Mouse (Mus musculus): Measurements from ENCODE around the gene Ndst2. TPM values are rescaled to one million over a fixed set of nuclear protein-coding genes. Genes with fewer than 3 reads are reported as not detected.
A peak's percentile ranks its signal among the peaks of the same experiment; 100 is the strongest.

Ndst2 gene
- total RNA-seq (2021): 10 to 100 TPM; 16.4 to 16.8 TPM
- long read RNA-seq, experiment 1, transcript Ndst2-202 (15 exons, 3,907 nt): major isoform, 8 of 19 reads
- long read RNA-seq, experiment 1, partial matches to known transcripts: 2 of 19 reads
- long read RNA-seq, experiment 1, other reads (novel, unspliced or antisense): 7 of 19 reads
- long read RNA-seq, experiment 2, partial matches to known transcripts: 1 of 10 reads
- long read RNA-seq, experiment 2, other reads (novel, unspliced or antisense): 4 of 10 reads

DNA sequence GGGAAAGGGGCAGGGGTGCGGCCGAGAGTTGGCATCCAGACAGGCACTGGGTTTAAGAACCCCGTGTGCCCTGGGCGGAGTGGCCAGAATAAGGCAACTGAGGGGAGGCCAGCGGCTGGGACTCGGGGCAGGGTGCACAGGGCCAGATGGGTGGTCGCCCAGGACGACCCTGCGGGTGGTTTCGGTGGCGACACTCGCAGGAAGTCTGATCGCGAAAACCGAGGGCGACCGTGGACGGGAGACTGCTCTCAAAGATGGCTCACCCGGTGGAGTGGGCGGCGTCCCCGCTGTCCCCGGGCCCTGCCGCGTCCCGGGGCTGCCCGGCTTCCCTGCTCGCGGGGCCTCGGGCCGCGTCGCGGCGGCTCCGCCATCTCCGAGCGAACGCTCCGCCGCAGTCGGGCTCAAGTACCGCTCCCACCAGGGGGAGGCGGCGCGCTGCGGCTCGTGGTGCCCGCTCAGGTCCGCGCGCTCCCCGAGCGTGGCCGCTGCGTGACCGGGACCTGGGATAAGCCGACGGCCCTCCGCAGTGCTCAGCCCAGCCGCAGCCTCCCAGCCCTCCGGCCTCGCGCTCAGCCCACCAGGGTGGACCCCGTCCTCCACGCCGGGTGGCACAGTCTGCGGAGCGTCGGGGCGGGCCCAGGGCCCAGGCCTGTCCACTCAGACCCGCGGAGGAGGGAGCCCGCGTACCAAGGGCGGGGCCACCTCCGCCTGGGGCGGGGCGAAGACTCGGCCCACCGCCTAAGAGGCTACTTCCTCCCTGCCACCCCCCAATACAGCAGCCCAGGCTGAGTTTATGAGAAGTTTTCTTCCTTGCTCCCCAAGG, at the start of gene Ndst2:
Gene Ndst2 (minus strand): TSS at position 611 of the 823 bp plus-strand sequence.
- peak; percentile 74 to 84 for DNase-seq (ENCODE audit: low spot score in 2 of 2)

GRCm38 (mm10) chr14:20783526-20783925, 49.2 kb upstream of the Ndst2 start:
- DNase-seq (ENCODE audit: low spot score in 2 of 2): no peak

DNA sequence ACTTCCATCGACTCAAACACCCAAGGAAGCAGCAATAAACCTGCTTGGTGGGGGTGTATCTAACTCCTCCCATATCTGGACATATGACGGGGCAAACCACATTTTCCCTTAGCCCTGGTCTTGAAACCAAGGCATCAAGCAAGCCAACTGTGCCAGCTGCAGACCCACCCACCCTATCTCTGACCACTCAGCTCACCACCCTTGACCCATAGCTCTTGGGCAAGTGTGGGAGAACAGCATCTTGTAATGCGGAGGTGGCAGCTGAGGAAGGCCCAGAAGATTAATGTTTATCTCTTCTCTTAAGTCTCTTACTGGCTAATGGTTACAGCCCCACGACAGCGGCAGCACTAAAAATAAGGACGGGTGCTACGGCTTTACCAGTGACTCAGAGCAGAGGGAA, 48.5 kb upstream of the Ndst2 start:
- DNase-seq (ENCODE audit: low spot score in 2 of 2): no peak

GRCm38 (mm10) chr14:20780217-20780616, 45.9 kb upstream of the Ndst2 start:
- no peak for DNase-seq (ENCODE audit: low spot score in 2 of 2)

DNA sequence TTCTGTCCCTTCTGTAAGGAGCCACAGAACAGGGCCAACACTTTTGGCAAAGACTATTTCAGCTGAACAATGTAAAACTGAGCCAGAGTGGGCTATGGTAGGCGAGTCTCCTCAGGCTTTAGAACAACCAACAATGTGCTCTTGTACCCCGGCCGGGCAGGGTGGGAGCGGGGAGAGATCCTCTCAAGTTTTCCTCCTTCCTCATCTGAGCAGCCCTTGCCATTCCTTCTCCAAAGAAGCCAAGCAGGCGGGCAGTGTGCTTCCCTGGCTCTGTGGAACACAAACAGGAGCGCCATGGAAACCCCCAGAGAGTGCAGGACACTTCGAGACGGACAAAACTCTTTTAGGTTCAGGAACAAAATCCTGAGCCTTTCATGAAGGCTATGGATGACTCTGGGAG, 44.1 kb upstream of the Ndst2 start:
- DNase-seq (ENCODE audit: low spot score in 2 of 2): no peak

DNA sequence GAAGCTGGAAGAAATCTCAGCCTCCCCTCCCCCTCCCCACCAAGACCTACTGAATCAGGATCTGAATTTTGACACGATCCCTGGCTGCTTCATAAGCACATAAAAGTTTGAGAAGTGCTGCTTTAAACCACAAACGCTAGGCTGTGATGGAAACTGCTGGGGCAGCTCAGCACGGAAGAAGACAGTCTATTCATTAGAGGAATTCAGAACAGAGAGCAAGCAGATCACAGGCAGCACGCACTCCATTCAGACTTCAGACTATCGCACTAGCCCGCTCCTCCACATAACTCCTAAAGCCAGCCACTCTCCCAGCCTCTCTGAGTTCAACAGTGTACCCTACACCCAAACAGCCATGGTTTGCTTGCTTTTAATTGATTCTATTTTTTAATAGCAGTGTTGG, 41.3 kb upstream of the Ndst2 start:
- no peak for DNase-seq (ENCODE audit: low spot score in 2 of 2)

DNA sequence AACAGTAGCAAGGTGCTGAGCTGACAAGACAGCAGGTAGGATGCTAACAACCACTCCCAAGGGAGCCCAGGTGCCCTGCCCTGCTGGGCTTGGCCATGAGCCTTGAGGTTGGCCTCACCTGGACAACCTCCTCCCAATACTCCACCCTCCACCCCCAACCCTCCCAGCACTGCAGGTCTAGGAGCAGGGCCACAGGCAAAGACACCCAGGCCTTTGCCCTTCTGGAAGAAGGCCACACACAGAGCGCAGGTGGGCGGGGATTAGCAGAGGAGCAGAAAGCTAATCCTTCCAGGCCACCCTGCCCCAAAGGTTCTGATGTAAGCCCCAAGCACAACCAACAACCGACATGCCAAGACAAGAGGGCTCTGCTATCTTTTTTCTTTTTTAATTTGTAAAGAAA, 39.0 kb upstream of the Ndst2 start:
- DNase-seq (ENCODE audit: low spot score in 2 of 2): no peak

DNA sequence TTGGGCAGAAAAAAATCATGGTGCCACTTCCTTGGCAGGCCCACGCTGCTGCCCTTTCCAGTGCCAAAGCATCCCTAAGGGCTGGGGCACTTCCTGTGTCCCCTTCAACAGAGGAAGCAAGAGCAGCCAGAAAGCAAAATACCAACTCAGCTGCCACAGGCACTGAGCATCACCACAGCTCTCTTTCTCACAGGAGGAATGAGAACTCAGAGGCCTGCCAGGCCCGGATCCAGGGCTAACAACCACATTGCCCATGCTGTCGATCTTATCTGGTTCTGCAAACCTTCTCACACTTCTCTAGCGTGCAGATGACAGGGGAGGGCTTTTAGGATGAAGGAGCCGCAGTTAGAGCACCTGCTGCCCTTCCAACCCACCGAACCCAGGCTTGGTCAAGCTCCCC, 38.4 kb upstream of the Ndst2 start:
- DNase-seq (ENCODE audit: low spot score in 2 of 2): no peak

- DNase-seq (ENCODE audit: low spot score in 2 of 2): no peak
Measured at GRCm38 (mm10) chr14:20771941-20772340, 37.6 kb upstream of the Ndst2 start.

DNA sequence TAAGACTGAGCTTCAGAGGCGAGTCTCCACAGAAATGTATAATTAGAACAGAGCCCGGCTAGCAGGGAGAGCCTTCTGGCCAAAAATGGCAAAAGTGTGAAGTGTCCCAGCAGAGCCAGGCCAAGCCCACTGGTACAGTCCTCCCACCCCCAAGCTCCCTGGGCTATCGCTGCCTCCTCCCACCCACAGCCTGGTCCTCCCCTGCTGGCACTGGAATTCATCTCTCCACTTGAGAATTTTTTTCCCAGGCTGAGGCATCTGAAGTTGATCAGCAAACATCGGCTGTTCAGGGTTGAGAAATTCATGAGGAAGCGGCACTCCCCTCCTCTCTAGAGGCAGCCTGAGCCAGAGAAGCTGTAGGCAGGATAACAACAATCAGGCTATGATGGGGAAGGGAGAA, 34.2 kb upstream of the Ndst2 start:
- DNase-seq (ENCODE audit: low spot score in 2 of 2): peak; percentile 24 to 61

DNA sequence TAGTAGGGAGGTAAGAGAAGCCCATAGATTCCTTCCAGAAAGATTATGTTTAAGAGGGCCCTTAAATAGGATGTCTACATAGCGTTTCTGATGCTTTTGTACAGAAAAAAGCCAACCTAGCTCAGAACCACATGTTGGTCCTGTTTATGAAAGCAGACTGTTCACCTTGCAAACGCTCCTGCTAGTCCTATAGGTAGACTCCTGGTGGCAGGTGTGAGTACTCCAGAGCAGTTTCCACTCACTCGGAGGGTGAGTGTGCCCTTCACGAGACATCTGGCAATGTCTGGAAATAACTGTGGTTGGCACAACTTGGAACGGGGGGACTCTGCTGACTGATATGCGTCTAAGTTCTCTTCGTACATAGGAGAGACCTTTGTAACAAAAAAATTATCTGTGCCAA, 33.6 kb upstream of the Ndst2 start:
- no peak for DNase-seq (ENCODE audit: low spot score in 2 of 2)

- DNase-seq (ENCODE audit: low spot score in 2 of 2): peak; percentile 87 to 93
Measured at GRCm38 (mm10) chr14:20765642-20766258, 31.4 kb upstream of the Ndst2 start.

DNA sequence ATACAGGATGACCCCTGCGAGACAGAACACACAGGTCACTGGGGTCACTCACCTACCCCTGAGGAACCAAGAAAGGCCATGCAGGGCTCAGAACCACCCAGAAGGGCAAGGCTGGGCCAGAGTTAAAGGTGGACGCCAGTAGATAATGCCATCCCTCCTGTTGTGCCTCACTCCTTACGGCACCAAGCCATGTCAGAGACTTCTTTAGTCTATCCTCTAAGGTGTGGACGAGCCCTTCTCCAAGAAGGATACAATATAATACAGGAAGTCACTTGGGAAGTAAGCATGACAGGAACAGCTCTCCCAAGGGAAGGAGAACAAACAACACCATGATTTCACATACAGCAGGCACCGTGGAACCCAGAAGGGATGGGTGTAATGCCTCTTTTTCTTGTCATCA, 30.6 kb upstream of the Ndst2 start:
- DNase-seq (ENCODE audit: low spot score in 2 of 2): no peak

GRCm38 (mm10) chr14:20758768-20759435, 24.5 kb upstream of the Ndst2 start:
- DNase-seq (ENCODE audit: low spot score in 2 of 2): no peak

- peak in 1 of 2 experiments; percentile 55 for DNase-seq (ENCODE audit: low spot score in 2 of 2)
Measured at GRCm38 (mm10) chr14:20757370-20757907, 23.1 kb upstream of the Ndst2 start.

GRCm38 (mm10) chr14:20753792-20754191, 19.4 kb upstream of the Ndst2 start:
- DNase-seq (ENCODE audit: low spot score in 2 of 2): no peak

- DNase-seq (ENCODE audit: low spot score in 2 of 2): no peak
Measured at GRCm38 (mm10) chr14:20750503-20750902, 16.1 kb upstream of the Ndst2 start.

DNA sequence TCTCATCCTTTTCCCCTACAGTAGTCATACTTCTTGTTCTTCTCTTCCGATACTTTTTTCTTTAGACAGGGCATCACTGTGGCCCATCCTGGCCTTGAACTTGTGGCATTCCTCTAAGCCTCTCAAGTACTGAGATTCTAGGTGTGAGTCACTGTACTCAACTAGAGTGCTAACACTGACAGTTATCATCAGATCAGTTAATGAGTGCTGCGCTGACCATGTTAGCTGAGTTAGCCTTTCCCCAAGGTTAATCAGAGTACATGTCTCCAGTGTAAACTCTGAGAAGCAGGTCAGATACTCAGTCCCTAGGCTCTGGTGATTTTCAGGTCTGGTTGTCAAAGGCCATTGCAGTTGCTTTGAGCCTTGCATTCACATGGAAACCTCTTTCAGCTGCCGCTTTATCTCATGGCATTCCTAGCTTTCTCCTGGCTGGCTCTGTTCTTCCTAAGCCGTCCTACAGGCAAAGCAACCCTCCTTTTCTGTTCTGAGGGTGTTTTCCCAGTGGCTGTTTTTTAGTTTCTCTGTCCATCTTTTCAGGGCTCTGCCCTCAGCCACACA, 15.2 kb upstream of the Ndst2 start:
- no peak for DNase-seq (ENCODE audit: low spot score in 2 of 2)

DNA sequence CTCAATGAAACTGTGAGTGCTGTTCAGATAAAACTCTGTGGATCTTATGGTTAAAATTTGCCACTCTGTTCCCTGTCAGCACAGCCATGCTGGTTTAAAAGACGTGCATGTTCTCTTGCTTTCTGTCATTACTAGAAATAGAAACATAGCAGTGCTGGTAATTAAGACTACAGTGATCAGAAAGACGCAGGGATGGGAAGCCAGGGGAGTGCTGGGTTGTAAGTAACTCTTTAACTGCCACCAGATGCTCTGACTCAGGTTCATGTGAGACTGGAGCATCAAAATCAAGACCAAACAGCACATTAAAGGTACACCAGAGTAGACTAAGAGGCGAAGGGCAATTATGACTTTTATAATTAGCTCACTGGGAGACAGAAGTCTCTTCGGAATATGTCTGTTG, 14.0 kb upstream of the Ndst2 start:
- no peak for DNase-seq (ENCODE audit: low spot score in 2 of 2)

- DNase-seq (ENCODE audit: low spot score in 2 of 2): no peak
Measured at GRCm38 (mm10) chr14:20746935-20747334, 12.6 kb upstream of the Ndst2 start.

DNA sequence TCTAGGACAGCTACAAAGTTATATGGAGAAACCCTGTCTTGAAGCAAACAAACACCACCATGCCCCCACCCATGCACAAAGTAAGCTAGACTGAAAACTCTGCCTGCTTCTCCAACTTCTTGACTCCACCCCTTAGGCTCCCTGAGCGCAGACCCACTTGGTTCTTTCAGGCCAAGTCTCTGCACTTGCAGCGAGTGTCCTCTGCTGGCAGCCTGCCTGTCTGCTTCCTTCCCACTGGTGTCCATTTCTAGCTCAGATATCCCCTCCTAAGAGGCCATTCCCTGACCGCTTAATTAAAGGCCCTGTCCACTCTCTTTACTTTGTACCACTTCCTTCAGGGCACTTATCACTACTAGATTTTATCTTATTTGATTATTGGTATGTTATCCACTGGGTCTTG, 9.3 kb upstream of the Ndst2 start:
- DNase-seq (ENCODE audit: low spot score in 2 of 2): no peak

All from left cerebral cortex, adult 18-20 months (tissue).